Comparison of ENCODE assay signal across 8 mouse cellular contexts in genomic region chr7:58842818-58843217, GRCm38 (mm10).
DNase-seq lines count a peak whose midpoint lies in the region; ATAC-seq lines count a peak whose summit lies in the region.

No protein-coding gene starts in this region.

- H3K27ac ChIP-seq in forebrain, embryonic 10.5 days = peak overlapping the region; percentile 60; the same call in 1 of the 2 replicates
- no peak overlapping the region for H3K27ac ChIP-seq in forebrain, embryonic 11.5 days (ENCODE audit: low read depth, low read length)
- H3K27ac ChIP-seq in forebrain, embryonic 12.5 days = peak overlapping the region; percentile 73
- H3K27ac ChIP-seq in intestine, embryonic 16.5 days (ENCODE audit: low read length) = peak overlapping the region; percentile 86

- no peak overlapping the region for H3K9ac ChIP-seq in forebrain, embryonic 11.5 days (ENCODE audit: low read length)
- H3K9ac ChIP-seq in forebrain, embryonic 12.5 days = no peak overlapping the region
- no peak overlapping the region for H3K9ac ChIP-seq in intestine, embryonic 16.5 days (ENCODE audit: low read depth, low read length)

- H3K9me3 ChIP-seq in forebrain, embryonic 10.5 days = no peaks in the 10 kb centered on the region
- no peaks in the 10 kb centered on the region for H3K9me3 ChIP-seq in forebrain, embryonic 11.5 days (ENCODE audit: control insufficient read depth, low read length)
- H3K9me3 ChIP-seq in forebrain, embryonic 12.5 days = no peaks in the 10 kb centered on the region
- H3K9me3 ChIP-seq in intestine, embryonic 16.5 days (ENCODE audit: control insufficient read depth, low read length) = no peaks in the 10 kb centered on the region

- no peaks in the 10 kb centered on the region for H3K27me3 ChIP-seq in forebrain, embryonic 10.5 days (ENCODE audit: poor library complexity, severe bottlenecking)
- no peaks in the 10 kb centered on the region for H3K27me3 ChIP-seq in forebrain, embryonic 11.5 days (ENCODE audit: control insufficient read depth, insufficient read depth, low read length)
- H3K27me3 ChIP-seq in forebrain, embryonic 12.5 days = no peaks in the 10 kb centered on the region
- H3K27me3 ChIP-seq in intestine, embryonic 16.5 days (replicated peaks; ENCODE audit: control insufficient read depth, insufficient read depth, low read length) = no peaks in the 10 kb centered on the region

- no peak overlapping the region for H3K4me3 ChIP-seq in forebrain, embryonic 10.5 days
- H3K4me3 ChIP-seq in forebrain, embryonic 11.5 days (ENCODE audit: low read depth, low read length) = no peak overlapping the region
- no peak overlapping the region for H3K4me3 ChIP-seq in forebrain, embryonic 12.5 days (replicated peaks)
- H3K4me3 ChIP-seq in intestine, embryonic 16.5 days (ENCODE audit: low read length) = no peak overlapping the region

- DNase-seq in forebrain, embryonic 10.5 days (ENCODE audit: extremely low spot score, low spot score) = no peak
- no peak for DNase-seq in forebrain, embryonic 11.5 days (ENCODE audit: low spot score)
- DNase-seq in 3T3-L1 (ENCODE audit: low read depth, low spot score) = peak; percentile 4
- peak; percentile 46 for DNase-seq in telencephalon, adult 2 months (ENCODE audit: low read depth, low spot score)
- no peak for DNase-seq in spleen, adult 18-20 months
- no peak for DNase-seq in liver

- H3K4me2 ChIP-seq in forebrain, embryonic 11.5 days (ENCODE audit: low read depth, low read length, severe bottlenecking) = no peak overlapping the region
- no peak overlapping the region for H3K4me2 ChIP-seq in forebrain, embryonic 12.5 days
- H3K4me2 ChIP-seq in intestine, embryonic 16.5 days (ENCODE audit: low read depth, low read length) = no peak overlapping the region

- no peaks in the 10 kb centered on the region for H3K36me3 ChIP-seq in forebrain, embryonic 10.5 days (replicated peaks)
- H3K36me3 ChIP-seq in forebrain, embryonic 11.5 days (ENCODE audit: control insufficient read depth, insufficient read depth, low read length) = no peaks in the 10 kb centered on the region
- H3K36me3 ChIP-seq in forebrain, embryonic 12.5 days (replicated peaks) = no peaks in the 10 kb centered on the region
- no peaks in the 10 kb centered on the region for H3K36me3 ChIP-seq in intestine, embryonic 16.5 days (ENCODE audit: control insufficient read depth, insufficient read depth, low read length)

- ATAC-seq in forebrain, embryonic 11.5 days (replicated peaks; ENCODE audit: low FRiP score) = no peak
- ATAC-seq in forebrain, embryonic 12.5 days (ENCODE audit: low FRiP score) = no peak
- ATAC-seq in intestine, embryonic 16.5 days = peak; percentile 40

- 82% methylated on average over 3 of the region's 3 CpGs for WGBS in forebrain, embryonic 10.5 days
- 73% methylated on average over 3 of the region's 3 CpGs for WGBS in forebrain, embryonic 11.5 days
- 62% methylated on average over 3 of the region's 3 CpGs for whole genome bisulfite sequencing in forebrain, embryonic 12.5 days
- 31% methylated on average over 3 of the region's 3 CpGs for WGBS in intestine, embryonic 16.5 days

- peaks cover 28% of the 10 kb centered on the region for H3K4me1 ChIP-seq in forebrain, embryonic 10.5 days
- no peaks in the 10 kb centered on the region for H3K4me1 ChIP-seq in forebrain, embryonic 11.5 days (replicated peaks; ENCODE audit: control insufficient read depth, insufficient read depth, low read length)
- H3K4me1 ChIP-seq in forebrain, embryonic 12.5 days = peaks cover 23% of the 10 kb centered on the region
- peaks cover 11% of the 10 kb centered on the region for H3K4me1 ChIP-seq in intestine, embryonic 16.5 days (ENCODE audit: control insufficient read depth, insufficient read depth, low read length)

Comparison
In these comparisons a context has a peak if more than half of its experiments do, and no peak if none do; other contexts are left out.
1. DNase-seq: peak in 3T3-L1 (single experiment) and telencephalon, adult 2 months (single experiment); none in forebrain, embryonic 10.5 days (single experiment), forebrain, embryonic 11.5 days (single experiment), spleen, adult 18-20 months (0 of 2) and liver (single experiment).